Mouse (Mus musculus) myocyte (in vitro differentiated cells): ENCODE data around the gene Smim14.
"Not testable (repeated sequence)": the region's sequence is repeated elsewhere in the genome, so short reads cannot be mapped to it uniquely, and the experiment has no call there.

ENCODE experiments used
- CEBPB ChIP-seq: IDR thresholded peaks from 2 replicates; pipeline ENCODE4 v1.6.1; 2011; ENCODE audit warnings: mild to moderate bottlenecking, moderate library complexity; ENCODE audit not compliant: poor library complexity, insufficient read depth, severe bottlenecking
- POLR2A ChIP-seq: IDR thresholded peaks from one replicate; pipeline ENCODE4 v1.6.1; 2011; ENCODE audit warnings: low read depth, mild to moderate bottlenecking, control low read depth, moderate library complexity; ENCODE audit not compliant: insufficient read length
- USF1 ChIP-seq: IDR thresholded peaks from one replicate; pipeline ENCODE4 v1.6.1; 2011; ENCODE audit warnings: low read depth, mild to moderate bottlenecking, control low read depth, moderate library complexity

- not testable (repeated sequence) for TF ChIP-seq USF1, CEBPB, POLR2A
These were observed 60.2 kb downstream of the Smim14 start for GRCm38 (mm10) chr5:65476739-65477138.
